Mouse (Mus musculus) MEL (cell line): ENCODE measurements around the gene Ly6g6c.

Experiments used
- CHD2 ChIP-seq: IDR thresholded peaks from 2 replicates; pipeline ENCODE4 v1.6.1; 2011; ENCODE audit warnings: low read length, improper control_type of control experiment
- CTCF ChIP-seq, 3 experiments: IDR thresholded peaks in 2 of 3; conservative IDR thresholded peaks in 1 of 3; 2 replicates each; pipeline ENCODE4 v1.5.1; 2011 to 2012; ENCODE audit warnings: low read length in 3 of 3, low read depth in 2 of 3, mild to moderate bottlenecking in 2 of 3, improper control_type of control experiment in 1 of 3, inconsistent platforms in 1 of 3, mixed read lengths in 1 of 3, moderate library complexity in 1 of 3; ENCODE audit not compliant: control insufficient read depth in 1 of 3, insufficient read depth in 1 of 3, poor library complexity in 1 of 3, severe bottlenecking in 1 of 3
- E2F4 ChIP-seq: IDR thresholded peaks from 2 replicates; pipeline ENCODE4 v1.6.1; 2011; ENCODE audit warnings: low read depth, low read length, improper control_type of control experiment, borderline replicate concordance
- JUND ChIP-seq: IDR thresholded peaks from 2 replicates; pipeline ENCODE4 v1.6.1; 2011; ENCODE audit warnings: low read depth, mild to moderate bottlenecking, improper control_type of control experiment, low read length
- MAZ ChIP-seq: IDR thresholded peaks from 2 replicates; pipeline ENCODE4 v1.6.1; 2012; ENCODE audit warnings: low read depth, mild to moderate bottlenecking, inconsistent platforms, low read length, improper control_type of control experiment
- MEF2A ChIP-seq: IDR thresholded peaks from 2 replicates; pipeline ENCODE4 v1.6.1; 2014; ENCODE audit warnings: low read depth, mild to moderate bottlenecking, inconsistent platforms, low read length, improper control_type of control experiment; ENCODE audit not compliant: poor library complexity, insufficient replicate concordance, severe bottlenecking; ENCODE audit errors: extremely low read depth
- MYC ChIP-seq: IDR thresholded peaks from 2 replicates; pipeline ENCODE4 v1.6.1; 2011; ENCODE audit warnings: low read depth, mild to moderate bottlenecking, low read length, improper control_type of control experiment, moderate library complexity
- NELFE ChIP-seq: IDR thresholded peaks from 2 replicates; pipeline ENCODE4 v1.6.1; 2011; ENCODE audit warnings: low read depth, low read length, improper control_type of control experiment
- POLR2A ChIP-seq, 2 experiments: IDR thresholded peaks; 2 replicates each; pipeline ENCODE4 v1.6.1; 2011 to 2012; ENCODE audit warnings: low read length in 2 of 2, mild to moderate bottlenecking in 2 of 2, control low read depth in 1 of 2, improper control_type of control experiment in 1 of 2, low read depth in 1 of 2, moderate library complexity in 1 of 2; ENCODE audit not compliant: control insufficient read depth in 1 of 2, insufficient read depth in 1 of 2, poor library complexity in 1 of 2
- POLR2AphosphoS5 ChIP-seq: IDR thresholded peaks from 2 replicates; pipeline ENCODE4 v1.6.1; 2012; ENCODE audit warnings: low read depth, borderline replicate concordance, mild to moderate bottlenecking, inconsistent platforms, low read length, moderate library complexity, mixed read lengths
- SIN3A ChIP-seq: IDR thresholded peaks from 2 replicates; pipeline ENCODE4 v1.6.1; 2012; ENCODE audit warnings: low read length, improper control_type of control experiment, inconsistent platforms
- TCF12 ChIP-seq: IDR thresholded peaks from 2 replicates; pipeline ENCODE4 v1.6.1; 2014; ENCODE audit warnings: low read depth, mild to moderate bottlenecking, inconsistent platforms, low read length, improper control_type of control experiment, moderate library complexity
- ZC3H11A ChIP-seq: IDR thresholded peaks from 2 replicates; pipeline ENCODE4 v1.6.1; 2012; ENCODE audit warnings: low read depth, mild to moderate bottlenecking, inconsistent platforms, low read length, improper control_type of control experiment
- ZNF384 ChIP-seq: IDR thresholded peaks from 2 replicates; pipeline ENCODE4 v1.6.1; 2012; ENCODE audit warnings: low read depth, mild to moderate bottlenecking, inconsistent platforms, low read length, improper control_type of control experiment

GRCm38 (mm10) chr17:35031880-35032279, 33.3 kb upstream of the Ly6g6c start:
- TF ChIP-seq JUND (no peak), ZC3H11A (no peak), CTCF (IDR thresholded peaks at IDR 0.05 in 2 of 3, conservative IDR thresholded peaks at IDR 0.05 in 1 of 3; ENCODE audit: control insufficient read depth in 1 of 3, insufficient read depth in 1 of 3, low read depth in 2 of 3, low read length in 3 of 3, poor library complexity in 1 of 3, severe bottlenecking in 1 of 3) (no peak), TCF12 (no peak), POLR2AphosphoS5 (no peak), MAZ (no peak), E2F4 (no peak), SIN3A (no peak), CHD2 (no peak), MEF2A (no peak), MYC (no peak), ZNF384 (no peak), POLR2A (IDR thresholded peaks at IDR 0.05; ENCODE audit: control insufficient read depth in 1 of 2, insufficient read depth in 1 of 2, low read depth in 1 of 2, low read length in 2 of 2, poor library complexity in 1 of 2) (no peak), NELFE (no peak)
